Mouse (Mus musculus) midbrain, embryonic 16.5 days (tissue): ENCODE measurements around the gene Afg3l1. TPM values are rescaled to one million over a fixed set of nuclear protein-coding genes. Genes with fewer than 3 reads are reported as not detected.

Experiments used
- ATAC-seq: fragments of 200-750 bp; cut with Nextera tagmentation; 2 replicates; pipeline ENCODE4 v1.8.0; 2017; ENCODE audit warnings: moderate TSS enrichment
- H3K27ac ChIP-seq: fragments of 300-500 bp; sonication (generic); 2 replicates; pipeline ENCODE4 v1.5.1; 2014; ENCODE audit warnings: mild to moderate bottlenecking, low read length, mixed read lengths
- H3K27me3 ChIP-seq: fragments of 300-500 bp; sonication (generic); 2 replicates; pipeline ENCODE4 v1.6.1; 2014; ENCODE audit warnings: low read depth, low read length, mixed read lengths; ENCODE audit not compliant: control insufficient read depth, insufficient read depth
- H3K36me3 ChIP-seq: fragments of 300-500 bp; sonication (generic); 2 replicates; pipeline ENCODE4 v1.6.1; 2014; ENCODE audit warnings: mild to moderate bottlenecking, low read length, moderate library complexity, mixed read lengths; ENCODE audit not compliant: control insufficient read depth, insufficient read depth
- H3K4me1 ChIP-seq: fragments of 300-500 bp; sonication (generic); 2 replicates; pipeline ENCODE4 v1.6.1; 2014; ENCODE audit warnings: mild to moderate bottlenecking, low read length, mixed read lengths; ENCODE audit not compliant: control insufficient read depth, insufficient read depth
- H3K4me2 ChIP-seq: fragments of 300-500 bp; sonication (generic); 2 replicates; pipeline ENCODE4 v1.6.1; 2014; ENCODE audit warnings: mild to moderate bottlenecking, low read length, mixed read lengths
- H3K4me3 ChIP-seq: fragments of 300-500 bp; sonication (generic); 2 replicates; pipeline ENCODE4 v1.5.1; 2014; ENCODE audit warnings: low read depth, mild to moderate bottlenecking, low read length, moderate library complexity, mixed read lengths
- H3K9ac ChIP-seq: fragments of 300-500 bp; sonication (generic); 2 replicates; pipeline ENCODE4 v1.6.1; 2014; ENCODE audit warnings: low read depth, low read length, mixed read lengths
- H3K9me3 ChIP-seq: fragments of 300-500 bp; sonication (generic); replicated peaks from 2 replicates; pipeline ENCODE4 v1.6.1; 2014; ENCODE audit warnings: mild to moderate bottlenecking, low read length, mixed read lengths; ENCODE audit not compliant: control insufficient read depth, poor library complexity, severe bottlenecking
- WGBS: fragments of 180-500 bp; shearing (Covaris S2); extraction: QIAGEN DNeasy Blood & Tissue Kit; methylation state at CpG from one replicate; pipeline ENCODE4 v1.1.7; 2014; 5-methylcytosine and 5-hydroxymethylcytosine counted together
- polyA plus RNA-seq: library from polyadenylated mRNA; unstranded; fragments of >200 nt; fragmentation: Nextera tagmentation; extraction: Ambion mirVana; gene quantifications from 2 replicates; pipeline ENCODE4 v1.2.1, GENCODE M21; 2015

Gene Afg3l1
- polyA plus RNA-seq, 1 experiment from 2014 or later = 58.6 TPM

- peak; percentile 36 for ATAC-seq
- Histone ChIP-seq H3K27ac (peak overlapping the region; percentile 97), H3K4me3 (peak overlapping the region; percentile 71), H3K9ac (peak overlapping the region; percentile 79), H3K4me1 (peaks cover 16% of the 10 kb centered on the region), H3K4me2 (peak overlapping the region; percentile 89), H3K36me3 (peaks cover 9% of the 10 kb centered on the region; the same call in 1 of the 2 replicates), H3K9me3 (no peaks in the 10 kb centered on the region), H3K27me3 (no peaks in the 10 kb centered on the region)
- WGBS = 36% methylated on average over 16 of the region's 16 CpGs
Measured at GRCm38 (mm10) chr8:123478456-123479218, 934 bp downstream of the Afg3l1 start.

- no peak overlapping the region for H3K9ac ChIP-seq
- no peak overlapping the region for H3K4me3 ChIP-seq
- peaks cover 32% of the 10 kb centered on the region for H3K36me3 ChIP-seq
- 86% methylated on average over 7 of the region's 7 CpGs for WGBS
- H3K4me1 ChIP-seq = peaks cover 11% of the 10 kb centered on the region
- H3K27me3 ChIP-seq = no peaks in the 10 kb centered on the region
- H3K9me3 ChIP-seq = no peaks in the 10 kb centered on the region
- no peak overlapping the region for H3K4me2 ChIP-seq
- H3K27ac ChIP-seq = no peak overlapping the region
- ATAC-seq = no peak
Measured at GRCm38 (mm10) chr8:123482627-123483026, 4.9 kb downstream of the Afg3l1 start.

- WGBS = 94% methylated on average over 15 of the region's 15 CpGs
- no peaks in the 10 kb centered on the region for H3K4me1 ChIP-seq
- H3K27ac ChIP-seq = no peak overlapping the region
- no peak overlapping the region for H3K9ac ChIP-seq
- no peak overlapping the region for H3K4me2 ChIP-seq
- no peak for ATAC-seq
- no peaks in the 10 kb centered on the region for H3K9me3 ChIP-seq
- no peaks in the 10 kb centered on the region for H3K27me3 ChIP-seq
- H3K4me3 ChIP-seq = no peak overlapping the region
- peaks cover 75% of the 10 kb centered on the region for H3K36me3 ChIP-seq
Measured at GRCm38 (mm10) chr8:123491280-123492075, 13.8 kb downstream of the Afg3l1 start.

- Histone ChIP-seq H3K9ac (no peak overlapping the region), H3K4me2 (no peak overlapping the region), H3K9me3 (no peaks in the 10 kb centered on the region), H3K27me3 (no peaks in the 10 kb centered on the region), H3K36me3 (peaks cover 65% of the 10 kb centered on the region), H3K27ac (no peak overlapping the region), H3K4me3 (no peak overlapping the region), H3K4me1 (no peaks in the 10 kb centered on the region)
- 95% methylated on average over 9 of the region's 9 CpGs for WGBS
- no peak for ATAC-seq
Measured at GRCm38 (mm10) chr8:123492898-123493297, 15.2 kb downstream of the Afg3l1 start.

GRCm38 (mm10) chr8:123497699-123498098 lies 20.0 kb downstream of the Afg3l1 start:
- 92% methylated on average over 4 of the region's 4 CpGs for WGBS
- Histone ChIP-seq H3K4me3 (no peak overlapping the region), H3K4me2 (no peak overlapping the region), H3K27me3 (no peaks in the 10 kb centered on the region), H3K9ac (no peak overlapping the region), H3K4me1 (no peaks in the 10 kb centered on the region), H3K36me3 (peaks cover 54% of the 10 kb centered on the region), H3K9me3 (no peaks in the 10 kb centered on the region), H3K27ac (no peak overlapping the region)
- ATAC-seq = no peak

- Histone ChIP-seq H3K4me3 (no peak overlapping the region), H3K4me2 (no peak overlapping the region), H3K27ac (no peak overlapping the region), H3K4me1 (no peaks in the 10 kb centered on the region), H3K36me3 (peaks cover 56% of the 10 kb centered on the region), H3K9ac (no peak overlapping the region), H3K27me3 (no peaks in the 10 kb centered on the region), H3K9me3 (no peaks in the 10 kb centered on the region)
- WGBS = 93% methylated on average over 11 of the region's 11 CpGs
- no peak for ATAC-seq
Measured at GRCm38 (mm10) chr8:123498963-123499362, 21.3 kb downstream of the Afg3l1 start.

- ATAC-seq = no peak
- WGBS = 97% methylated on average over 11 of the region's 11 CpGs
Measured at GRCm38 (mm10) chr8:123499556-123499955, 21.9 kb downstream of the Afg3l1 start.

GRCm38 (mm10) chr8:123502192-123502591 lies 24.5 kb downstream of the Afg3l1 start:
- H3K4me2 ChIP-seq = no peak overlapping the region
- H3K27ac ChIP-seq = no peak overlapping the region
- H3K9me3 ChIP-seq = no peaks in the 10 kb centered on the region
- H3K27me3 ChIP-seq = no peaks in the 10 kb centered on the region
- H3K9ac ChIP-seq = no peak overlapping the region
- peaks cover 54% of the 10 kb centered on the region for H3K36me3 ChIP-seq
- ATAC-seq = no peak
- no peak overlapping the region for H3K4me3 ChIP-seq
- WGBS = 92% methylated on average over 5 of the region's 5 CpGs
- no peaks in the 10 kb centered on the region for H3K4me1 ChIP-seq

More at GRCm38 (mm10) chr8:123499556-123499955, 21.9 kb downstream of the Afg3l1 start:
- H3K9me3 ChIP-seq = no peaks in the 10 kb centered on the region
- no peak overlapping the region for H3K9ac ChIP-seq
- H3K36me3 ChIP-seq = peaks cover 54% of the 10 kb centered on the region
- no peak overlapping the region for H3K27ac ChIP-seq
- no peak overlapping the region for H3K4me3 ChIP-seq
- no peak overlapping the region for H3K4me2 ChIP-seq
- H3K27me3 ChIP-seq = no peaks in the 10 kb centered on the region
- H3K4me1 ChIP-seq = no peaks in the 10 kb centered on the region
